Mouse (Mus musculus) cerebellum, postnatal 36 days (tissue): ENCODE data around the gene Sept10.
"Not testable (repeated sequence)": the region's sequence is repeated elsewhere in the genome, so short reads cannot be mapped to it uniquely, and the experiment has no call there.

ENCODE experiments used
- DNase-seq, 2 experiments: peaks; one replicate each; pipeline ENCODE4 v3.0.0; 2021 to 2022; ENCODE audit warnings: mixed read lengths in 2 of 2

The Sept10 gene

DNA sequence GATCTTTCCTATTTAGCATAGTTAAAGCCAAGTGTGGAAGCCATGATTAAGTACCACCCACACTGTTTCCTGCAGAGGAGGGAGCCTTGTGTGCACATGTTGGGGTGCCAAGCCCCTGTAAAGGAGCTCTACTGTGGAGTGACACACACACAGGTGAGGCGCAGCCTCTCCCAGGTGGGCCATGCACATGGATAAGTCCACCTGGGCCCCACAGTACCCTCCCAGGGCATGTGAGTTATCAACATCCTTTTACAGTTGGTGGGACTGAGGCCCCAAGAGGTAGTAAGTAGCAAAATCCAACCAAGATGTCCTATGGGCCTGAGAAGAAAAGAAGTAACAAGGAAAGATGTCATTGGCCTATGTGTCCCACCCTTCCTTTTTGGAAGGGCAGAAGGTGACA is 102.6 kb downstream of the Sept10 start:
- no peak for DNase-seq

DNA sequence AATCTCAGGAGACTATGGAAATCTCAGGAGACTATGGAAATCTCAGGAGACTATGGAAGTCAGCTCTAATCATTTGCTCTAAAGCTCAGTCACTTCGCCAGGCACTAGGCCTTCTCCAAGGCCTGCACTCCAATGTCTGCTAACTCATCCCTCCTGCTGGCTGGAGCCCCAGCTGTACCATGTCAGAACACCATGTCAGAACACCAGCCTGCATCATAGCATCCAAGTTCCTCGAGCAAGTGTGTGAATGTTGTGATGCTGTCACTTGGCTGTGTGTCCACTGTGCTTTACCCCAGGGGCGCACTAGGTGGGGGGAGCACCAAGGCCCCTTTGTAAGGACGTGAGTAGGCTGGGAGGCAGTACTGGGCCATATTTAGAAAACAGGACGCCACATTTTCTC is 104.1 kb downstream of the Sept10 start:
- no peak for DNase-seq

DNA sequence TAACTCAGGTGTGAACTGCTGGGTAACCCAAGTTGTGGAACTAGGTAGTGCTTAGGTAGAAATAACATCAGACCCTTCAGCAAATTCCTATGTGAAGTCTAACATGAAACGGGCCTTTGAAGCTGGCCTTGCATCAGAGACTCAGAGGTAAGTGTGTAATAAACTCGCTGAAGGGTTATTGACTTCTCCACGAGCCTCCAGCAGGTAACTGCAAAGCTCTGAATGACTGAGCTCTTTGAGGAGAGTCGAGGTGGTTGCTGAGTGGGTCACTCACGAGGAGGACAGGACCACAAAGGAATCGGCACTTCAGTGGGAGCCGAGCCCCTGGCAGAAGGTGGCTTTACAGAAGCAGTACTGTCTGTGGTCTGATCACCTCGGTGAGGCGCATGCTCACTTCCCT is 105.3 kb downstream of the Sept10 start:
- DNase-seq: no peak

DNA sequence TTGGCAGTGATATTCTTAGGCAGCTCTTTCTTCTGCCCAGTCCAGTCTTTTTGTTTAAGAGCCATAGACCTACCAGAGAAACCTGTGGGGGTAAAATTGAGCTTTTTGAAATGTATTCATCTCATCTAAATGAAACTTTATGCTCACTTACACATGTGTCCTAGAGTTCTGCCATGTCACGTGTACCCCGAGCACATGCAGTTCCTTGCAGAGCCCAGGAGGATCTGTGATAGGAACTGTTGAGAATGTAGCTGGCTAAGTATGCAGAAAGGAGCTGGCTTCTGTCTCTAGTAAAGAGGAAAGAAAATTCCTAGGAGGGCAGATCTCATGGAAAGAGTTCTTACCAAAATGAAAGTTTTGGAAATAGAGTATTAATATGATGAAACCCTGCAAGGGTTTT is 106.0 kb downstream of the Sept10 start:
- no peak for DNase-seq

DNA sequence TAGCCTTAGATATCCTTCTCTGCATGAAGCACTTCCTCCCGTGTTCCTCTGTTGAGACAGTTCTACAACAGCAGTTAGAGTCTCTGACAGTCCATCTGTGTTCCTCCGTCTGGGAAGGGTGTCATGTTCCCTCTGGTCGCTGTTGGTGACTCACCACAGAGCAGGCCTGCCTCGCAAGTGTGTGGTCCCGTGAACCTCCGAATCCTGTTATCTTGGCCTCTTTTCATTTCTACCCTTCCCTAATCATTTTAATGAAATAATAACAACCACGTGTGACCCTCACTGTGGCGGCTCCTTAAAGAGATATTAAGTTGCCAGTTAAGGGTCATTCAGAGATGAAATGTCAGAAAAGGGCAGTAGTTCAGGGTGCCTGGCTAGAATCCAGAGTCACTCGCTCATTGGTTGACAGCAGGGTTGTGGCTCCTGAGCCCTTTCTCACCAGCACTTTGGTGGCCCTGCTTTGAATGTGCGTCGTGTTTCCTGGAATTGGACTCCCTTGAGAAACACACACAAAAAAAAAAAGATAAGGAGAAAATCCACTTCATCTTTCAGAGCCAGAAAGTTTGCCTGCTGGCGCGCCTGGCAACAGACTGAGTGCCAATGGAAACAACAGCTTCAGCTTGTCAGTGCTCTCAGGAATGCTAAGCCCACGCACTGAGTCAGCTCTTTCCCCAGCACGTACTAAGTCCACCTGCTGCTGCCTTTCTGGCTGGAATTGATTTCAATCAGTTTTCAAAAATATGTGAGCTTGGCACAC is 106.9 kb downstream of the Sept10 start:
- DNase-seq: no peak

DNA sequence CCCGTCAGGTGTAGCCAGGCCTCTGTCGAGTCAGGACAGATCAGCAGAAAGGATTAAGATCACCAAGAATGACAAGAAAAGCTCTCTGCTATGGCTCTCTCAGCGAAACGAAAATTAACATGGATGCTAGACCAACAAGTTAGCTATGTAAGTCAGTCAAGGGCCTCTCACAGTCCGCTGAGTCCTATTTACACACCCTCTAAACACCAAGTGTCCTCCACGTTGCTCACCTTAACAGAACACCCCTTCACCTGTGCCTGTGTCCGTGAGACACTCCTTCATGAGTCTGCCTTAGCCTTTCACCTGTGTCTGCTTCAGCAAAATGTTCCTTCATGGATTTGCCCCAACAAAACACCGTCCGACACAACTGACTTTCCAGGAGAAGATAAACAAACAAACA is 108.3 kb downstream of the Sept10 start:
- DNase-seq: no peak

DNA sequence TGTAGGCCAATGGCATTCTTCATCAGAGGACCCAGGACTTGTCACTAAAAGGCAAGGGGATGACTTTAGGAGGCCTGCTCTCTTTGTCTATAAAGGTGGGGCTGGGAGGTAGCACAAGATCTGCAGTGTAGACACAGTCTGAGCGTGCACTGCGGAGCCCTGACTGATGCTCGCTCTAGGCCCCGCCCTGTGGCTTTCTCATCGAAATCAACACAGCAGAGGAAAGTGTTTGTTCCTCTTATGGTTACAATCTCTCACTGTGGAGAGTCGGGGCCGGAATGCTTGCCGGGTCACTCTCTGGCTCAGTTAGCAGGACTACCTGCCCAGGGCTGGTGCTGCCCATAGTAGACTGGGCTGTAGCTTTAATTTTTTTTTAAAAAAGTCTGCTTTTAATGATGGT is 108.9 kb downstream of the Sept10 start:
- DNase-seq: no peak

DNA sequence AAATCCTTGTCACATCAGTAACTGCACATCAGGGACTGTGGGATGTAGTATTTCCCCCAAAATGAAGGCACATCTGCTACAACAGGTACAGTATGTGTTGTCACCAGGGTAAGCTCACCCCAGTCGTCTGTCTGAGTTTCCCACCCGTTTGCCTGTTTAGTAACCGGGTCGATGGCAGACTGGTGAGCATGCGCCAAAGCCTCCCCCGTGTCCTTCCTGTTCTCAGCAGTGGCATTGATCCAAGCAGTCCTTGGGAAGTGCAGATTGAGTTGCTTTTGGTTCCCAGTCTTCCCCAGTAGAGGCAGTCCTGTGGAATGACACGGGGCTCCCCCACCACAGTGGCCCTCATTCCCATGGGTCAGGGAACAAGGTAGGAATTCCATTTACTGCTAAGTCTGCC is 111.3 kb downstream of the Sept10 start:
- DNase-seq: no peak

DNA sequence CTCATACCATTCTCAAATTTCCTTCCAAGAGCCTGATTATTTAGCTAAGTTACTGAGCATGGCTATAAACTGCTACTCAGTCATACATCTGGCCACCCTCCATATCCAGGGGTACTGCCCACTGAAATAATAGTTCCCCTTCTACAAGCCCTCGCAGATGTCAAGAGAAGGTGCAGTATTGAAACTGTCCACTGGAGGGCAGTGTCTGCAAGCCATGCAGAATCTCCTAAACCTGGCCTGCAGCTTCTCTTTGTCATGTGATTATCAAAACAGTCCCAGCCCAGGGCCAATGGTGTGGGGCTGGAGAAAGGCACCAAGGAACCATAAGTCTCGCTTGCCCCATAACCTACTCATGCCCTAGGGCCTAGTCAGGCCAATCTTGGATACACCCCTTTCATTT is 112.6 kb downstream of the Sept10 start:
- peak; percentile 43 to 62 for DNase-seq

DNA sequence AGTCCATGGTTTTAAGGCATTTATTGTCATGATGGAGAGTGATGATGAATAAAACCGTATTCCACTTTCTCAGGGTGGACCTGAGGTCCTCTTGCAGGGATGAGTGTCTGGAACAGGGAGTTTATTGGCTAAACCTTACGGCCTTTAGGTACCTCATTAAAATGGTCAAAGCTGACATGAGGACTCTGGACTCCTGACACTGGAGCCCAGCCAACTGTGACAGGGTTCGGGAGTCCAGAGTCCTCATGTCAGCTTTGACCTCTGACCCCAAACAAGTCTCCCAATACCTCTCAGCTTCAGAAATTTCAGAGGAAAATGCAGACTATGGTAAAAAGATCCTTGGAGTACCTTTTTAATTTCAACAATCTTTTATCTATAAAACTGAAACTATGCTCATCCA is 115.0 kb downstream of the Sept10 start:
- no peak for DNase-seq

DNA sequence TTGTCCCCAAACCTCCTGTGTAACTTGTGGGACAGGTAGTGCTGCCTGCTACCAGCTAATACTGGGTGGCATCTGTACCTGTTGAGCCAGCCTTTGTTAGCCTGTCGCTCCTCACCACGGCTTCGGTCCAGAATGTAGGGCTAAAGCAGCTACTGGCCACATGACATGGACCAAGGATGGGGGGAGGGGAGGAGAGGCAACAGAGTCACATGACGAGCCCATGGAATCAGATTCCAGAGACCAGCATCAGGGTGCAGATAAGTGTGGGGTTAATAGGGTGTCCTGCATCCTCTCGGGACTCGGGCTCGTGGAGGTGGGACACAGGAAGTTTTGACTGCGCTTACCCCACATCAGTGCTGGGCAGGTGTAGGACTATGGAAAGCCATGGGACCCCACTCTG is 115.8 kb downstream of the Sept10 start:
- no peak for DNase-seq

DNA sequence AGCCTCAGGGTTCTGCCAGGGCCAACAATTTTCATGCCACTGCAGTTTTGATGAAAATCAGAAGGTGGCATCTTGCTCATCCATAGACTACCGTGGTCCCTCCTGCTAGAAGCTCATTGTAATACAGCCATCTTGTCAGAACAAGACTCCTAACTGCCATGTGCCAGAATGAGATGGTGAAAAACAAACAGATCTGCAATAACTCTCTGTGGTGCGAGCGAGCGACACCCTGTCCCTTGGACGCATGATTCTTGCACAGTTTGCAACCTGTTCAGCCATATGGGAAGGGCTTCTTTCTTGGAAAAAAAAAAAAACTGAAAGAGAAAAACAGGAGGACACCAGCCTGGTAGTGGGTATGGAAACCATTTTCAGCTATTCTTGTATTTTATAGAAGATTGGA is 117.0 kb downstream of the Sept10 start:
- DNase-seq: no peak

DNA sequence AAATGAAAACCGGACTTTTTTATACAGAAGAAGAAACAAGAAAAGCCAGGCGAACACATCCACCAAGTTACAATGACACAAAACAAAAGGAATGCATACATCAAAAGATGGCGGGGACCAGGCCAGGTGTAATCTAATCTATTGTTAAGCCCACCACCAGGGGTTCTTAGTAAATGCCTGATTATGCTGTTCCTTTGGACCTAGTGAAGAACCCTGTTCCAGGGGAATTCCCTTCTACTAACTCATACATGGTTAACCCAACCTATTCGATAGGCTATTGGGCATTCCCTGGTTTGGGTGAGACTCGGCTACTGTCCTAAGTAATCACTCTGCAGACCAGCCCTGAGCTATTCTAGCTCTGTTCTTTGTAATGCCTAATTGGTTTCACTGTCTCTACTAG is 118.6 kb downstream of the Sept10 start:
- not testable (repeated sequence) for DNase-seq

DNA sequence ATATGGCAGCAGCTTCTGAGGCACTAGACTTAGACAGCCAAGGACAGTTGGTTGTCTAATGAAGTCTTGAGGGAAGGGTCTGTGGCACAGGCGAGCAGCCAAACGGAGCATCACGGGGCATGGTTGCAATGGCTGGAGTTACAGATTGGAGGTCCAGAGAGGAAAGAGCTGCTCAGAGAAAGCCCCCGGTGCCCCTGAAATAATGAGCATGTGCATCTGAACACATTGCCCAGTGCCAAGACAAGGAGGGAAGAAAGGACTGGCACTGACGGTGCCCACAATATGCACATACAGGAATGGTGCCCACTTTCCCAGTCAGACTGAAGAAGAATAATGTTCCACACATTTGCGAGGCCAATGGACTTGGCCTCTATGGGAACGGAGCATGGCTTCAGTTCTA is 129.7 kb downstream of the Sept10 start:
- DNase-seq: no peak
